Mouse (Mus musculus): ENCODE data around the gene Sgsm1. TPM values are rescaled to one million over a fixed set of nuclear protein-coding genes. Genes with fewer than 3 reads are reported as not detected.
A peak's percentile ranks its signal among the peaks of the same experiment; 100 is the strongest.

The Sgsm1 gene
- polyA plus RNA-seq, 1 experiment from 2014 or later = 14.8 TPM

DNA sequence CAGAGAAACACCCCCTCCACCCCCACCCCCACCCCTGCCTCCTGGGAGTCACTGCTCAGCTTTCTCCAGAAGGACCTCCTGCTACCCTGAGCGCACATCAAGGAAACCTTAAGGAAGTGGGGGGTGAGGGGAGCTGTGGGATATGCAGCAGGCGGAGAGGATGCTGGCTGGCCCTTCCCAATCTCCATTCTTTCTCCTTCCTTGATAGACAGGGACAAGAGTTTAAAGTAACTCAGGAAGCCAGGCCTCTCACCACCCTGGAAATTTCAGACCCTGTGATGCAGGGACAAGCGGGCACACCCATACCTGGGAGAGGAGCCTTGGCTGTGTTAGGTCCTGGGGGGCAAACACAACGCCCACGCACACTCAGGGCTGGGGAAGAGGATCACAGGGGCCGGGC lies 100.3 kb downstream of the Sgsm1 start:
- Histone ChIP-seq H3K27me3 (no peaks in the 10 kb centered on the region), H3K27ac (peak overlapping the region; percentile 66; the same call in 1 of the 2 replicates), H3K4me2 (no peak overlapping the region), H3K4me1 (peaks cover 20% of the 10 kb centered on the region), H3K36me3 (replicated peaks) (no peaks in the 10 kb centered on the region), H3K4me3 (replicated peaks) (no peak overlapping the region), H3K9me3 (no peaks in the 10 kb centered on the region), H3K9ac (no peak overlapping the region)
- no peak for ATAC-seq (ENCODE audit: low FRiP score)
- WGBS = 81% methylated on average over 6 of the region's 6 CpGs

DNA sequence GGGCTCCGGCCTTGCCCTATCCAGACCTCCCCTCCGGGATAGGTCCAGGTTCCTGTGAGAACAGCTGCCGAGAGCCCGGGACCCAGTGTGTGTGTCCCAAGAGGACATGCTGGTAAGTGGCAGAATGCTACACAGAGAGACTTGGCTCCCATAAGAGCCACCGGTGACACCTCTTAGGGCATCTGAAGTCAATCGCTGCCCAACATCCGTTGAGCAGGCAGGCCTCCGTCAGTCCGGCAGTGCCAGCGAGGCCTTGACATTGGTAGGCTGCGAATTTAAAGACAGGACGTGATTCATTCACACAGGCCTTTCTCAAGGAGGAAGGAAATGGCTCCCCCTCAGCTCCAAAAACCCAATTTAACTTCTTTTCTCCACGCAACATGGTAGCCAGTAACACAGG lies 100.7 kb downstream of the Sgsm1 start:
- Histone ChIP-seq H3K9me3 (no peaks in the 10 kb centered on the region), H3K36me3 (replicated peaks) (no peaks in the 10 kb centered on the region), H3K4me2 (no peak overlapping the region), H3K27me3 (no peaks in the 10 kb centered on the region), H3K4me1 (peaks cover 20% of the 10 kb centered on the region), H3K9ac (no peak overlapping the region), H3K27ac (peak overlapping the region; percentile 66; the same call in 1 of the 2 replicates), H3K4me3 (replicated peaks) (no peak overlapping the region)
- ATAC-seq (ENCODE audit: low FRiP score) = no peak
- 88% methylated on average over 13 of the region's 13 CpGs for WGBS

DNA sequence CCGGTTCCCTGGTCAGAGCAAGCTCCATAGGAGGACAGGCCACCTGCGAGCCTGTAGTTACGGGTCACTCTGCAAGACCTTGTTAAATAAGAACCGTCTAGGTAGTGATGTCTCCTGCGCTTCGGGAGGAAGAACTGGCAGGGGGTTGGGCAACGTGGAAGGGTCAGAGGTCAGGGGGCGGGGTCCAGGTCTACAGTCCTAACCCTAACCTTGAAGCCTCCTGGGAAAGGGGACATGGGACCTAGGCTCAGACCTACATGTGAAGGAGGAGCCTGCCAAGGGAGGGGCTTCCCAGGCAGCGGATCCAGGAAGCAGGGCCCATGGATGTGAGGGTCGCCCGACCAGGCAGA lies 101.2 kb downstream of the Sgsm1 start:
- H3K4me1 ChIP-seq = peaks cover 20% of the 10 kb centered on the region
- 0 out of 2 replicates have a peak overlapping the region, but pooled peaks have one; percentile 8 for H3K4me2 ChIP-seq
- no peak for ATAC-seq (ENCODE audit: low FRiP score)
- H3K27me3 ChIP-seq = no peaks in the 10 kb centered on the region
- no peak overlapping the region for H3K4me3 ChIP-seq (replicated peaks)
- 64% methylated on average over 11 of the region's 11 CpGs for WGBS
- peak overlapping the region; percentile 66 for H3K27ac ChIP-seq
- no peaks in the 10 kb centered on the region for H3K36me3 ChIP-seq (replicated peaks)
- H3K9me3 ChIP-seq = no peaks in the 10 kb centered on the region
- H3K9ac ChIP-seq = no peak overlapping the region; the same call in 1 of the 2 replicates

DNA sequence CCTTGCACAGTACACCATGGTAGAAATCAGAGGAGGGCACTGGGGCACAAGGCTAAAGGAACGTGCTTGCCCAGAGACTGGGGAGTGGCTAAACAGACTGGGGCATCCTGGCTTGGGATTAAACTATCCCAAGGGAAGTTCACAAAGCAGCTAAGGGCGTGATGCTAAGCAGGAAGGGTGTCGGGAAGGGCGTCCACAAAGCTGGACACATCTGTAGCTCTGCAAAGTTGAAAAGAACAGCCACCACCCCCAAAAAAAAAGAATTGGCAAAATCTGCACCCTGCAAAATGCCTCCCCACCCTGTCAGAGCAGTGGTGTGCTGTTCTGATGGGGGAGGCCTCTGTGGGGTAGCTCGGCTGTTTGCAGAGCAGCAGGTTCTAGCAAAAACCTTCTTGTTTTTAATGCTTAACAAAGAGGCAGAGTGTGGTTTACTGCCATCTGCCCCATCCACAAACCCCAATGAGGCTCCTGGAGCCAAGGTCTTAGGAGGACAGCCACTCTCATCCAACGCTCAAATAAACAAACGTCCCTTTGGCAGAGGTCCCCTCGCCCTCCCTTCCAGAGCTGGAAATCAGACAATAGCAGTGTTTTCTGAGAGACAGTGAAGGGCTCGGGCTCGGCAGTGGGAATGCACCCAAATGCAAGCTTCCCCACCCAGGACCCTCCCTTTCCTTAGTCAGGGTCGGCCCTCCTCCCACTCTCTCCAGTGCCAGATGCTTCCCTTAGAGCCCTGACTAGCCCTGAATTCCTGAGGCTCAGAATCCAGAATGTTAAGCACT lies 101.8 kb downstream of the Sgsm1 start:
- no peak overlapping the region for H3K4me3 ChIP-seq (replicated peaks)
- no peaks in the 10 kb centered on the region for H3K36me3 ChIP-seq (replicated peaks)
- WGBS = 50% methylated on average over 11 of the region's 11 CpGs
- no peaks in the 10 kb centered on the region for H3K9me3 ChIP-seq
- no peak for ATAC-seq (ENCODE audit: low FRiP score)
- no peaks in the 10 kb centered on the region for H3K27me3 ChIP-seq
- H3K9ac ChIP-seq = no peak overlapping the region; the same call in none of the 2 replicates
- H3K4me2 ChIP-seq = 0 out of 2 replicates have a peak overlapping the region, but pooled peaks have one; percentile 8
- peak overlapping the region; percentile 66 for H3K27ac ChIP-seq
- peaks cover 20% of the 10 kb centered on the region for H3K4me1 ChIP-seq

DNA sequence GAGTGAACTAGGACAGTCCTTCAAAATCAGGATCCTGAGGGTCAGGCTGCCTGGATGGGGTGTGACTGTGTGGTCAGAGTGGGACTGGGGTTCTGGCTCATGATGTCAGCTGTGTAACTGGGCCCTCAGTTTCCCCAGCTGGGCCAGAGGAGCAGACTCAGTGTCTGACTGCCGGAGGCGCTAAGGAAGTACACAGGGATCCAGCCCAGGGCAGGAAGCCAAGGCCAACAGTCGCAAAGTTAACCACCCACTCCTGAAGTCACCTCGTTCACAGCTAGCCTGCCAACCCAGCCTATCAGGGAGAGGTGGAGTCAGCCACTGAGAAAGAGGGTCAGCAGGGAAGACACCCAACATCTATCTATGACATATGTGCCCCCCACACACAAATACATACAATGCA lies 102.5 kb downstream of the Sgsm1 start:
- no peak overlapping the region for H3K27ac ChIP-seq
- WGBS = 85% methylated on average over 4 of the region's 4 CpGs
- ATAC-seq (ENCODE audit: low FRiP score) = no peak
- no peak overlapping the region for H3K4me2 ChIP-seq
- no peaks in the 10 kb centered on the region for H3K27me3 ChIP-seq
- H3K4me1 ChIP-seq = peaks cover 20% of the 10 kb centered on the region
- no peak overlapping the region for H3K9ac ChIP-seq
- H3K36me3 ChIP-seq (replicated peaks) = no peaks in the 10 kb centered on the region
- H3K9me3 ChIP-seq = no peaks in the 10 kb centered on the region
- H3K4me3 ChIP-seq (replicated peaks) = no peak overlapping the region

DNA sequence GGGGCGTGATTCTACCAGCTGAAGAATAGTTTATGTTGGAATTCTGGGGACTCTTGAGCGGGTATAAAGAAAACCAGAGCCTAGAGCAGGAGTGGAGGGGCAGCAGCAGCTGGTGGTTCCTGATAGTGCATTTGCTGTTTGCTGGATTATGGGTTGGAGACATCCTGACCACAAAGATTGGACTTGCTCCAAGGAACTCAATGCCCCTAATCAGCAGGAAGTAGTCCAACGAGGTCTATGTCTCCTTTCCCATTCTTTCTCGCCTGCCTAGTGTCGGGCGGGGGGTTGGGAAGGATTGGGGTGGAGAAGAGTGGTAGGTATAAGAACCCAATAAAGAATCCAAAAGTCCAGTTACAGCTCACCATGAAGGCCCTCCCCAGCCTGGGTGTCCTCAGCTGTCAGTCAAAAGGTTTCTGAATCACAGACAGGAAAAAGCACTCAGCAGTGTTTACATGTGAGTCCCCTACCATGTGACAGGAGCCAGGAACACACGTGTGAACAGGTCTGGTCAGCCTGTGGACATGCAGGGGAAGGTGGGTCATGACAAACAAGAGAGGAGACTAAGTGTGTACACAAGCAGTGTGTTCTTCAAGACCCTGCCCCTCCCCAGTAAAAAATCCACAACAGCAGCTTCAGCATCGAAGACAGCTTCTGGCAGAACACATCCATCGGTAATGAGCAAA lies 103.8 kb downstream of the Sgsm1 start:
- Histone ChIP-seq H3K4me1 (peaks cover 20% of the 10 kb centered on the region), H3K9ac (no peak overlapping the region), H3K4me3 (replicated peaks) (no peak overlapping the region), H3K9me3 (no peaks in the 10 kb centered on the region), H3K4me2 (no peak overlapping the region), H3K27ac (no peak overlapping the region), H3K27me3 (no peaks in the 10 kb centered on the region), H3K36me3 (replicated peaks) (no peaks in the 10 kb centered on the region)
- ATAC-seq (ENCODE audit: low FRiP score) = no peak
- WGBS = 69% methylated on average over 9 of the region's 9 CpGs

DNA sequence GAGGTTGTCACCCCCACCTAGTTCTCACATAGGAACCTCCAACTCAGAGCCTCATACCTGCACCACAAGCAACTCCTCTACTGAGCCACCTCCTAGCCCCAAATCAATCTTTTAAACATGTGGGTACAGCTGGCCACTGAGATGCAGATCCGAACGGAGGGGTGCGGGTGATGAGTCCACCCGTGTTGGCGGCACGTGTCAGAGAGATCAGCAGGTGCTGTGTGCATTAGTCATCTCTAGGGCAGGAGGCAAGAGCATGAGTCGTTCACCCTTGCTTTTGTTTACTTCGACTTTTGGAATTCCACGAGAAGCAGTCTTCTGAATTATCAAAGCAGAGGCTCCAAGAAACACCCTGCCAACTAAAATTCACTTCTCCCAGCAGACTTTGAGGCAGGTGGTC lies 106.4 kb downstream of the Sgsm1 start:
- 96% methylated on average over 9 of the region's 9 CpGs for WGBS
- no peak overlapping the region for H3K4me3 ChIP-seq (replicated peaks)
- H3K9me3 ChIP-seq = no peaks in the 10 kb centered on the region
- H3K27me3 ChIP-seq = no peaks in the 10 kb centered on the region
- H3K36me3 ChIP-seq (replicated peaks) = no peaks in the 10 kb centered on the region
- H3K4me2 ChIP-seq = no peak overlapping the region
- no peak overlapping the region for H3K9ac ChIP-seq
- peaks cover 13% of the 10 kb centered on the region for H3K4me1 ChIP-seq
- no peak for ATAC-seq (ENCODE audit: low FRiP score)
- H3K27ac ChIP-seq = no peak overlapping the region

DNA sequence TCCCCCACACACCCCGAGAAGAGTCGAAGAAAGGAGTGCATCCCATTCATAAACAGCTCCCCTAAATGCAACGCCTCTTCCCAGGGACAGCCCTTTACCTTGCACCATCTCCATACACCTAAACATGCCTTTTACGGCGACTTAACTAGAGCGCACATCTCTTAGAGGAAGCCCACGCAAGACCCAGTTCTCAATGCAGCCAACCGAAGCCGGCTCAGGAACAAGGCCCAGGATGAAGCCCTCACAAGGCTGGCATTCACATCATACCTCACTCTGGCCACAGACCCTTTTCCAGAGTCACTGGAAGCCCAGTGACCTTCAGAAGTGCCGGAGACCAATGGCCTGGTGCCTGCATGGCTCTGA lies 110.8 kb downstream of the Sgsm1 start:
- Histone ChIP-seq H3K4me1 (no peaks in the 10 kb centered on the region), H3K9ac (no peak overlapping the region), H3K4me3 (replicated peaks) (no peak overlapping the region), H3K4me2 (no peak overlapping the region), H3K27me3 (no peaks in the 10 kb centered on the region), H3K9me3 (no peaks in the 10 kb centered on the region), H3K27ac (peak overlapping the region; percentile 31; the same call in 1 of the 2 replicates), H3K36me3 (replicated peaks) (no peaks in the 10 kb centered on the region)
- ATAC-seq (ENCODE audit: low FRiP score) = no peak
- 90% methylated on average over 10 of the region's 10 CpGs for WGBS

DNA sequence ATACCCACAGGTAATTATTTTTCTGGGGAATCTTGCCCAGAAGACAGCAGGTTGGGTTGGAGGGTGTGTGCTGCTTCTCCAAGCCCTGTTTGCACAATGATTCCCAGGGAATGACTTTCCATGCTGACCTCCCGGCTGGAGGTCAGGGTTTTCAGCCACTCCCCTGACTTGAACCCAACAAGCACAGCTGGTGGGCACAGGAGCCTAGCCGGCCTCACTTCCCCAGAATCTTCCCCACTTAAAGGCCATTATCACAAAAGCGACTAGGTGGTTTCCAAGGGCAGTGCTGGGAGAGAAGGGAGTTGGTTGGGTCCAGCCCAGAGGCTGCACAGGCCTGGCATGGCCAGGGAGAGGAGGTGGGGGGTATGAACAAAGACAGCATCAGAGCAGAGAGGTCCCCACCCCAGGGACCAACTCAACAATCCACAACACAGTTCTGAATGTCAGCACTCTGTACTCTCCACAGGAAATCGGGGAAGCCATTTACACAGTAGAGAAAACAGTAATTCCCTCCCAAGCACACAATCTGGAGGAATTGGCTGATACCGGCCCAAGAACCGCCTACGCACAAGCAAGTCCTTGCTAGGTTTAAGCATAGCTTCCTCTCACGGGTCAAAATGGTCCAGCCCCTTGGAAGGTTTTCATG lies 111.3 kb downstream of the Sgsm1 start:
- H3K27ac ChIP-seq = peak overlapping the region; percentile 31; the same call in 1 of the 2 replicates
- no peaks in the 10 kb centered on the region for H3K9me3 ChIP-seq
- H3K9ac ChIP-seq = no peak overlapping the region
- H3K27me3 ChIP-seq = no peaks in the 10 kb centered on the region
- no peak overlapping the region for H3K4me2 ChIP-seq
- ATAC-seq (ENCODE audit: low FRiP score) = no peak
- no peak overlapping the region for H3K4me3 ChIP-seq (replicated peaks)
- WGBS = 57% methylated on average over 8 of the region's 8 CpGs
- no peaks in the 10 kb centered on the region for H3K4me1 ChIP-seq
- H3K36me3 ChIP-seq (replicated peaks) = no peaks in the 10 kb centered on the region

DNA sequence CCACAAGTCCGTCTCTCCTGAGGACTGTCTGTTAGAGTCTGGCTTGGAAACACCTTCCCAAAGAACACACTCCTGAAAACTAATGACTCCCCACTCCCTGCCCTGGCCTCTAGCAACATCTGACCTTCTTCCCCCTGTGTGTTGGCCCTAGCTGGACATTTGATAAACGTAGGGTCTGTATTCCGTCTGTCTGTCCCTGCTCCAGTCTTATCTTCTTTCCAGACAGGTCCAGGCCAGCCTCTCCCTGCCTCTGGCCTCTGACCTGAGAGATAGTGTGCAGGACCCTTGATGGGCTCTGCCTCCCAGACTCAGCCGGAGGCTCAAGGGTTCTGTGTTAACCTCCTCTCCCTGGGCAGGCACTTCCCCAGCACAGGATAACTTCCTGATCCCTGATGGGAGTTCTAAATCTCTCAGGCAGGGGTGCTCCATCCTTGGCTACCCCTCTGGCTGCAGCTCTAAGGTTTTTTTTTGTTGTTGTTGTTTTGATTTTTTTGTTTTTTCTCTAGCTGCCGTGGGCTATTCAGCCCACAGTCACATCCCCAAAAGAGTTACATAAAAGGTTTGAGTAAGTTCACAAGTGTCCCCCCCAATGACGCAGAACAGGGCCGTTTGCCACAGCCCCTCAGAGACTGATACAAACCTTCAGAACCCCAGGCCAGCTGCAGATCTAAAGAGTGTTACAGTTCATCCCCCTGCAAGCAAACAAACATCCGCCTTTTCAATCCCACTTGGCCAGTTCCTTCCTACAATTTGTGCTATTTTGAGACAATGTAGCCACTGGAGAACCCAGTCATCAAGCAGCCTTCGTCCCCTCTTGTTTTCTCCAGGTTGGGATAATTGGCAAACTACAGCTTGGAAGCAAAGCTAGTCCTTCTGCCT lies 113.4 kb downstream of the Sgsm1 start:
- H3K27ac ChIP-seq = no peak overlapping the region
- WGBS = 78% methylated on average over 9 of the region's 9 CpGs

DNA sequence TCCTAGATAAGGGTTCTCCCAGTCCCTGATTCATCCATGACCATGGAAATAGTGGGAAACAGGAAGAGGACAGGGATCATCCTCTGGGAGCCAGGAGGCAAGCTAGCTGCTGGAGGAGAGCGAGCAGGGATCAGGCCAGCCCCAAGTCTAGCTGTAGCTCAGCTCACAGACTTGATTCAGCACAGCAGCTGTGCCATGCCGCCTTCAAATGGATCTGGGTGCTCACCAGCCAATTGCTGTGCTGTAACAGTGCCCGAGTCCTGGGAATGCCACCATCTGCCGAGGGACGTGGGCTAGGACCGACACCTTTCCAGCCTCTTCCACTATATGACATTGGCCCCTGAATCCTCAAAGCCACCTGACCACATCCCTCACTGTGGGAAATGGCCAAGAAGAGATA lies 114.7 kb downstream of the Sgsm1 start:
- Histone ChIP-seq H3K4me3 (replicated peaks) (no peak overlapping the region), H3K36me3 (replicated peaks) (no peaks in the 10 kb centered on the region), H3K4me2 (no peak overlapping the region), H3K27ac (no peak overlapping the region), H3K4me1 (peaks cover 3% of the 10 kb centered on the region; the same call in 1 of the 2 replicates), H3K27me3 (no peaks in the 10 kb centered on the region), H3K9ac (no peak overlapping the region), H3K9me3 (no peaks in the 10 kb centered on the region)
- WGBS = 91% methylated on average over 6 of the region's 6 CpGs
- ATAC-seq (ENCODE audit: low FRiP score) = no peak

More for the DNA sequence above, 113.4 kb downstream of the Sgsm1 start:
- no peak for ATAC-seq (ENCODE audit: low FRiP score)
- no peaks in the 10 kb centered on the region for H3K36me3 ChIP-seq (replicated peaks)
- H3K4me2 ChIP-seq = no peak overlapping the region
- H3K9me3 ChIP-seq = no peaks in the 10 kb centered on the region
- no peaks in the 10 kb centered on the region for H3K27me3 ChIP-seq
- no peak overlapping the region for H3K4me3 ChIP-seq (replicated peaks)
- H3K9ac ChIP-seq = no peak overlapping the region
- H3K4me1 ChIP-seq = peaks cover 3% of the 10 kb centered on the region; the same call in 1 of the 2 replicates

DNA sequence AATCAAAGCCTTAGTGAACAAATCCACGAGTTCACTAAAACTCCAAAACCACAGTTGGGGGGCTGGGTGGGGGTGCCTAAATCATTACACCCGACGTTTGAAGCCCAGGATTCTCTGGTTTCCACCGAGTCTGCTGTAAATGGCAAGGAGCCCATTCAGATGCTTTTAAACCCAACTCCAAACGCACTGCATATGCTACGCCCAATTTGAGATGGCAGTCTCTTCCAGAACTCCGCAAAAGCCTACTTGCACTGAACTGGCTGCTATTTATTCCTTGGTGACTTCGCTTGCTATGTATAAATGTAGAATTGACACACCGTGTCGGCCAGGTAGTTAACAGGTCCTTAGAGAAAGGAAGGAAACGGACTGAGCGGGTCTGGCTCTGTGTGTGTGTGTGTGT lies 115.1 kb downstream of the Sgsm1 start:
- peaks cover 3% of the 10 kb centered on the region; the same call in 1 of the 2 replicates for H3K4me1 ChIP-seq
- no peaks in the 10 kb centered on the region for H3K36me3 ChIP-seq (replicated peaks)
- no peaks in the 10 kb centered on the region for H3K27me3 ChIP-seq
- H3K4me2 ChIP-seq = no peak overlapping the region
- no peak overlapping the region for H3K27ac ChIP-seq
- no peak for ATAC-seq (ENCODE audit: low FRiP score)
- no peak overlapping the region for H3K4me3 ChIP-seq (replicated peaks)
- H3K9me3 ChIP-seq = no peaks in the 10 kb centered on the region
- H3K9ac ChIP-seq = no peak overlapping the region
- WGBS = 91% methylated on average over 12 of the region's 12 CpGs

Measured in forebrain, embryonic 12.5 days (tissue).